Mouse (Mus musculus) gastrocnemius, postnatal 25 days (tissue): ENCODE data around the gene Flt1. TPM values are rescaled to one million over a fixed set of nuclear protein-coding genes. Genes with fewer than 3 reads are reported as not detected.

ENCODE experiments used
- DNase-seq: peaks from one replicate; pipeline ENCODE4 v3.0.0; 2022
- total RNA-seq, 2 experiments: library from RNA; stranded (reverse); gene quantifications; 1 replicate in 1 of 2; 2 replicates in 1 of 2; pipeline ENCODE4 v1.2.3; 2021

Gene Flt1
- total RNA-seq, 2 experiments from 2014 or later: 22.8 to 24.1 TPM

DNA sequence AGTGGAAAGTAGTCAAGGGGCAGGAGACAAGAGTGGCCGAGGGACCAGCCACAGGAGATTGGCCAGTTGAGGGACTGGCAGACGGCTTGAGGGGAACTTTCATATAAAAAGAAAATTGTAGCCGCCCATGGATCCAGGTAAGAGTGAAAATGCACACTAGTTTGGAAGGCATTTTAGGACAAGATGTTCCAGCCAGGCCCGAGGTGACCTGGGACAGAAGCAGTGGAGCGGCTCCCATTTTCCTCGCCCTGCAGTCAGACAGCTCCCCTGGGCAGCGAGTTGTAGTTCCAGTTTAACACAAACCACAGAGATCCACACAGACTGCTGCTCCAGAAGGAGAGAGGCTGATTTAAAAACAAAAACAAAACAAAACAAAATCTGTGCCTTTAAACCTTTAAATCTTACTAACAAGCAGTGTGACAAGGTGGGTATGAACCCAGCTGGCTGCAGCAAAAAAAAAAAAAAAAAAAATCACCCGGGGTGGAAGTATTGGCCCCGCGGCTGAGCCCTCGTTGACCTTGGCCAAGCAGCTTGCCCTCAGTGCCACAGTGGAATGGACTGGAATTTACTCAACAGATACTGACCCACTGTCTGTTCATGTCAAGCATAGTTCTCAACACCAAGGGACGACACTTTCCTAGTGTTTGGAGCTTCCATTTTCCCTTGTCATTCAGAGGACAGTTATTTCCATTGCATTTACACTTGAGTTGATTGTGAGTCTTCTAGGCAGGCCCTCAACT, 176.6 kb downstream of the Flt1 start:
- DNase-seq: no peak

DNA sequence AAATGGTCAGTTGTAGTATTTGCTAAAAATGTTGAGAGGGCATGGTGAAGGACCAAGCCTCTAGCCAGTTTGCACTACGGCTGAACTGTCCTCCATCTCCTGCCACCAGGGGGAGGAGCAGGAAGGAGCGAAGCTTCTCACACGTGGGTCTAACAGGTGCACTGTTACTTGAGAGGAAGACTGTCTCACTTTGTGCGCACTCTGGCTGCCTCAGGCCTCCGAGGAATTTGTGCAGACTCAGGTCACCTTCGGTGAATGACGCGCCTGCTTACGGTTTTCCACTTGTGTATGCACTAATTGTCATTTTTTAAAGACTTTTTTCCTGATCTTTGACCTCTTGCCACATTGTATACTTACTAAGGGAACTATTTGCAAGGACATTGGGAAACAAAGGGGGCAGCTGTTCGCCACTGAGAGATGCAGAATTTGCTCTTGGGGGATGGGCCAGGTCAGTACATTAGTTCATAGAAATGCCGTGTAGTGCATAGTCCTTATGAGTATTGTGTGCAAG, 180.0 kb downstream of the Flt1 start:
- DNase-seq: peak; percentile 36

DNA sequence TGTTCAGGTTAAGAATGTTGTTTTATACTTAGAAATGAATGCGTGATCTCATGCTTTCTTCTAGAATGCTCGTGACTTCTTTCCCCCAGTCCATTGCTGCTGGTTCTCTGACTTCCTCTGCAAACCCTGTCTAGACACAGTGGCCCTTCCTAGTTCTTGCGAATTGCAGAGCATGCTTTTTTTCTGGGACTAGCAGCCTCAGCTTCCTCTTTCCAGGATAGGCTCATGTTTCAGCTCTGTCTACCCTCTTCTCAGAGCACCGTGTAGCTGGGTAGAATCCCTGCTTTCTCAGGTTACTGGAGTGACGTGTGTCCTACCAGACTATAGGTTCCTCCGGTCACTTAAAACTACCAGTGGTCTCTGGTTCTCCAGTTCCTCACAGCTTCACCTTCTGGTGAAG, 183.5 kb downstream of the Flt1 start:
- peak; percentile 16 for DNase-seq

DNA sequence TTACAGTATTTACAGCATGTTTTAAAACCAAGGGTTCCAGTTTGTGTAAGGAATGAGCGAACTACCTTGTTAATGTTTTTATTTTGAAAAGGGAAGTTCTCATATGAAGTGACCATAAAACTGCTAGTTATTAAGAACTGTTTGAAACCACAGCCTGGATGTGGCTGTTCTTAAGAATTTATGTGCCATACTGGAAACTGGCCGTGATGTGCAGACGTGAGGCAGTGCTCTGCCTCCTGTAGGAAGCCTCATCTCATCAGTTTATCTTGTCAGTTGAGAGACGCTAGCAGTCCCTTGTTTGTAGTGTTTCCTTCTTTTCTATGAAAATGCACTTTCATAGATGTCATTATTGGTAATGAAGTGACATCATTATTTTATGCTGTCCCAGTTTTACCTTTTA, 186.0 kb downstream of the Flt1 start:
- no peak for DNase-seq

DNA sequence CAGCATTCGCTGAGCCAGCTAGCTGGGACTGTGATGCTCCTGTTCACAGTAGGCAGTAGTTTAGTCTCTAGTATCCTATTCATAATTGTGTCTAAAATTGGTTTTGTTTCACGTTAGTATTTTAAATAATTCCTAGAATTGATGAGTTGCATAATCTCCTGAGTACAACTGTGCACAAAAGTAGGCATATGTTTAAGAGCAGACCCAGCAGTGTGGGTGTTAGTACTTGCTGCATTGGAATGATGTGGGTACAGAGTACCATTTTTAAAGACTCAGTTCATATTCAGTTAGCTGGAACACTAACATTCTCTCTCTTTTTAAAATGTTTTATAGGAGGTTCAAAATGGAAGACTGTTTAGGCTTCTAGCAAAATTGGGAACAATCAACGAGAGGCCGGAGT, 186.4 kb downstream of the Flt1 start:
- DNase-seq: no peak

DNA sequence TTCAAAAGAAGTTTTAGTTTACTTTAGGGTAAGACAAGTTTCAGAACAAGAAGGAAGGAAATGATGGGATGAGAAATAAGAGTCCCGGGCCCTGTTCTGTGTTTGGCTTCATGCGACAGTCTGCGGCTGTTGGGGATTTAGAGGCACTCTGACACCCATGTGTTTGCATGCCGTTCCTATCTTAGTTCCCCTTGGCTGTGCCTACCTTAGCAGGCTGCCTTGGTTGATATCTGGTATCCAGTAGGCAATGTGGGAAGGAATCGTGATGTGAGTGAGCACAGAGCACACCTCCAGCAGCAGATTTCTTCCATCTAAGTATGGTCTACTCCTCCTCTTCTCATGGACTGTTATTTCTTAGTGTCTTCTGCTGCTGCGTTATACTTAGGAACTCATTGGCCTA, 193.8 kb downstream of the Flt1 start:
- no peak for DNase-seq

DNA sequence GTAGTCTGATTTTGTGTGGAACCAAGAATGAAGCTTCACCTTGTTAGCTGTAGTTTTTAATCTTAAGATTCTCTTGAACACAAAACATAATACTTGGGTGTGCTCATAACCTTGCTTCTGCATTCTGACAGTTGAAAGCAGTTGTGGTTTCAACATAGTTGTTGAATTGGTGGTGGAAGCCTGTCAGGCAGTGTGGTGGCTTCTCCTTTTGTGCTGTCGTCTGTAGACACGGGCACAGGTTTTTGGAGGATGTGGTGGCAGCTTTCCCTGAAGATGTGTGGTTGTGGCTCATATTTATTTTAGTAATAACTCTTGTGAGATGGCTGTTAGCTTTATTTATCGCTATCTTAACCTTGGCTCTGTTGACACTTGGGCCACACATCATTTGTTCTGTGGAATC, 198.0 kb downstream of the Flt1 start:
- no peak for DNase-seq

DNA sequence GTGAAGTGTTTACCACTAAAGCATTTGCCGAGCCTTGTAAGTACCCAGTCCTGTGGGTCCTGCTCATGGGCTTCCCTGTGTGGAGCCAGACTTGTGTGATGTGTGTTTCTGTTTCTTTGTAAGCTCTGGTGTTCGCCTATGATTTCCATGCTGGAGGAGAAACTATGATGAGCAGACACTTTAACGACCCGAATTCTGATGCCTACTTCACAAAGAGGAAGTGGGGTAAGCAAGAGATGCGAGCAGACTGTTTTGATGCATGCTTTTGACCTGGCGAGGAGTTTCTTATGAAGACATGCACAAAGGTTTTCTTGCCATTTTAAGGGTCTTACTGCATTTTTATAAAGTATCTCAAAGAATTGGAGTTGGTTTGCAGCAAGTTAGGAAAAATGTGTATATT, 198.8 kb downstream of the Flt1 start:
- no peak for DNase-seq

Other genes with a start within 250 kb of the Flt1 start
- 100 to 1,000 TPM; 137 to 142 TPM for gene Pomp, start 134.4 kb upstream of the Flt1 start, total RNA-seq
- 10 to 100 TPM in 1 of 2 experiments, 1 to 10 TPM in 1; 9.5 to 11.7 TPM for gene Slc46a3, start 168.8 kb upstream of the Flt1 start, total RNA-seq
- under 1 TPM in 1 of 2 experiments, not detected in 1; 0.16 TPM for gene Mtus2, start 231.3 kb upstream of the Flt1 start, total RNA-seq